7 mouse cellular contexts compared by ENCODE assay signal in genomic region chr11:103115163-103116007, GRCm38 (mm10). TPM values are rescaled to one million over a fixed set of nuclear protein-coding genes. Genes with fewer than 3 reads are reported as not detected.
DNase-seq lines count a peak whose midpoint lies in the region; ATAC-seq lines count a peak whose summit lies in the region.

No protein-coding gene starts in this region.

- peak overlapping the region; percentile 72 for H3K4me2 ChIP-seq in intestine, embryonic 15.5 days (replicated peaks)
- H3K4me2 ChIP-seq in midbrain, embryonic 11.5 days, result peak overlapping the region; percentile 62

- no peaks in the 10 kb centered on the region for H3K9me3 ChIP-seq in intestine, embryonic 15.5 days
- no peaks in the 10 kb centered on the region for H3K9me3 ChIP-seq in midbrain, embryonic 11.5 days (ENCODE audit: control insufficient read depth, low read length)

- H3K4me3 ChIP-seq in intestine, embryonic 15.5 days (replicated peaks), result peak overlapping the region; percentile 70
- H3K4me3 ChIP-seq in midbrain, embryonic 11.5 days (ENCODE audit: low read depth, low read length), result peak overlapping the region; percentile 64

- peak; percentile 90 for DNase-seq in adrenal gland, adult 2 months
- peak; percentile 88 for DNase-seq in embryo, embryonic 11 days
- peak; percentile 84 for DNase-seq in gastrocnemius, postnatal 25 days
- DNase-seq in left cerebral cortex, postnatal 4 days, result peak; percentile 83
- peak; percentile 99 for DNase-seq in midbrain, embryonic 11.5 days (ENCODE audit: low spot score, missing footprints)
- peak; percentile 76 for DNase-seq in spleen, adult 12 weeks (ENCODE audit: low spot score)

- peak overlapping the region; percentile 90 for H3K9ac ChIP-seq in intestine, embryonic 15.5 days
- peak overlapping the region; percentile 82 for H3K9ac ChIP-seq in midbrain, embryonic 11.5 days (ENCODE audit: low read length)

- H3K36me3 ChIP-seq in intestine, embryonic 15.5 days, result no peaks in the 10 kb centered on the region
- H3K36me3 ChIP-seq in midbrain, embryonic 11.5 days (ENCODE audit: control insufficient read depth, insufficient read depth, low read length), result no peaks in the 10 kb centered on the region

- under 1% methylated on average over 34 of the region's 34 CpGs for WGBS in intestine, embryonic 15.5 days
- under 1% methylated on average over 34 of the region's 34 CpGs for WGBS in midbrain, embryonic 11.5 days

- peak overlapping the region; percentile 95 for H3K27ac ChIP-seq in intestine, embryonic 15.5 days
- H3K27ac ChIP-seq in midbrain, embryonic 11.5 days (ENCODE audit: low read depth, low read length), result peak overlapping the region; percentile 75

- ATAC-seq in intestine, embryonic 15.5 days, result peak; percentile 73
- peak; percentile 68 for ATAC-seq in midbrain, embryonic 11.5 days (ENCODE audit: low FRiP score)

- peaks cover 28% of the 10 kb centered on the region for H3K4me1 ChIP-seq in intestine, embryonic 15.5 days (replicated peaks)
- H3K4me1 ChIP-seq in midbrain, embryonic 11.5 days (ENCODE audit: control insufficient read depth, insufficient read depth, low read length), result peaks cover 33% of the 10 kb centered on the region

- intact Hi-C loops in left cerebral cortex, postnatal 4 days (cut with DNase I), result loop anchor here (5.0 kb wide), 1 partner anchor 42 kb away; no protein-coding TSS in a partner anchor

- no peaks in the 10 kb centered on the region for H3K27me3 ChIP-seq in intestine, embryonic 15.5 days (replicated peaks)
- peaks cover 16% of the 10 kb centered on the region; the same call in 1 of the 2 replicates for H3K27me3 ChIP-seq in midbrain, embryonic 11.5 days (ENCODE audit: control insufficient read depth, insufficient read depth, low read length)

RNA-seq across cellular contexts. Expression of gene Hexim1, which starts 0.6 kb away (rescaled TPM):
- total RNA-seq in adrenal gland, adult 2 months (2021), result 10 to 100 TPM; 70.9 to 83.7 TPM
- polyA plus RNA-seq in adrenal gland, adult 2 months (2012; rRNA removed), result 15.7 and 16.5 TPM in 2 replicates
- 10 to 100 TPM; 17.4 to 19.0 TPM for total RNA-seq in gastrocnemius, postnatal 25 days (2021)
- 4.1 and 4.7 TPM in 2 replicates for polyA plus RNA-seq in intestine, embryonic 15.5 days (2015; fragmentation: Nextera tagmentation; extraction: Ambion mirVana)
- 10 to 100 TPM; 22.9 to 23.2 TPM for total RNA-seq in left cerebral cortex, postnatal 4 days (2021)
- 4.6 and 5.2 TPM in 2 replicates for polyA plus RNA-seq in midbrain, embryonic 11.5 days (2014; fragmentation: Nextera tagmentation; extraction: Ambion mirVana)

RNA-seq across cellular contexts. Expression of gene Acbd4, which starts 13.9 kb away (rescaled TPM):
- total RNA-seq in adrenal gland, adult 2 months (2021), result 100 to 1,000 TPM in 1 of 2 experiments, 10 to 100 TPM in 1; 88.4 to 175 TPM
- 70.3 and 91.9 TPM in 2 replicates for polyA plus RNA-seq in adrenal gland, adult 2 months (2012; rRNA removed)
- total RNA-seq in gastrocnemius, postnatal 25 days (2021), result 10 to 100 TPM; 23.7 to 29.7 TPM
- polyA plus RNA-seq in intestine, embryonic 15.5 days (2015; fragmentation: Nextera tagmentation; extraction: Ambion mirVana), result 17.4 and 22.0 TPM in 2 replicates
- 10 to 100 TPM; 31.7 to 41.3 TPM for total RNA-seq in left cerebral cortex, postnatal 4 days (2021)
- 8.2 and 10.5 TPM in 2 replicates for polyA plus RNA-seq in midbrain, embryonic 11.5 days (2014; fragmentation: Nextera tagmentation; extraction: Ambion mirVana)

RNA-seq across cellular contexts. Expression of gene Plcd3, which starts 13.9 kb away (rescaled TPM):
- 10 to 100 TPM in 1 of 2 experiments, 1 to 10 TPM in 1; 6.3 to 14.3 TPM for total RNA-seq in adrenal gland, adult 2 months (2021)
- polyA plus RNA-seq in adrenal gland, adult 2 months (2012; rRNA removed), result 21.4 and 24.7 TPM in 2 replicates
- 1 to 10 TPM; 3.2 to 3.9 TPM for total RNA-seq in gastrocnemius, postnatal 25 days (2021)
- 1.8 and 2.0 TPM in 2 replicates for polyA plus RNA-seq in intestine, embryonic 15.5 days (2015; fragmentation: Nextera tagmentation; extraction: Ambion mirVana)
- total RNA-seq in left cerebral cortex, postnatal 4 days (2021), result 10 to 100 TPM; 11.1 to 13.8 TPM
- 0.63 and 0.86 TPM in 2 replicates for polyA plus RNA-seq in midbrain, embryonic 11.5 days (2014; fragmentation: Nextera tagmentation; extraction: Ambion mirVana)

RNA-seq across cellular contexts. Expression of gene Hexim2, which starts 16.8 kb away (rescaled TPM):
- total RNA-seq in adrenal gland, adult 2 months (2021), result 1 to 10 TPM; 2.8 to 7.0 TPM
- 3.3 and 4.5 TPM in 2 replicates for polyA plus RNA-seq in adrenal gland, adult 2 months (2012; rRNA removed)
- 1 to 10 TPM; 1.0 to 1.9 TPM for total RNA-seq in gastrocnemius, postnatal 25 days (2021)
- polyA plus RNA-seq in intestine, embryonic 15.5 days (2015; fragmentation: Nextera tagmentation; extraction: Ambion mirVana), result 7.9 and 8.8 TPM in 2 replicates
- total RNA-seq in left cerebral cortex, postnatal 4 days (2021), result 10 to 100 TPM; 19.0 to 24.2 TPM
- 5.0 and 6.3 TPM in 2 replicates for polyA plus RNA-seq in midbrain, embryonic 11.5 days (2014; fragmentation: Nextera tagmentation; extraction: Ambion mirVana)

RNA-seq across cellular contexts. Expression of gene Fmnl1, which starts 55.5 kb away (rescaled TPM):
- 10 to 100 TPM; 18.9 to 24.2 TPM for total RNA-seq in adrenal gland, adult 2 months (2021)
- 16.3 and 19.2 TPM in 2 replicates for polyA plus RNA-seq in adrenal gland, adult 2 months (2012; rRNA removed)
- total RNA-seq in gastrocnemius, postnatal 25 days (2021), result 1 to 10 TPM; 4.7 to 4.9 TPM
- 2.0 and 2.2 TPM in 2 replicates for polyA plus RNA-seq in intestine, embryonic 15.5 days (2015; fragmentation: Nextera tagmentation; extraction: Ambion mirVana)
- 10 to 100 TPM; 34.8 to 39.1 TPM for total RNA-seq in left cerebral cortex, postnatal 4 days (2021)
- polyA plus RNA-seq in midbrain, embryonic 11.5 days (2014; fragmentation: Nextera tagmentation; extraction: Ambion mirVana), result 0.65 and 0.87 TPM in 2 replicates

Comparison
In these comparisons a context has a peak if more than half of its experiments do, and no peak if none do; other contexts are left out.
1. Peak in every context shown above with its lines: DNase-seq, ATAC-seq, H3K4me3 ChIP-seq and H3K27ac ChIP-seq.